Mouse (Mus musculus) heart, embryonic 11.5 days (tissue): ENCODE data around the gene Slc25a28. TPM values are rescaled to one million over a fixed set of nuclear protein-coding genes. Genes with fewer than 3 reads are reported as not detected.

Experiments used
- ATAC-seq: fragments of 200-750 bp; cut with Nextera tagmentation; replicated peaks from 2 replicates; pipeline ENCODE4 v1.8.0; 2017; ENCODE audit warnings: moderate library complexity; ENCODE audit not compliant: insufficient number of reproducible peaks, low FRiP score, low TSS enrichment
- H3K27ac ChIP-seq: fragments of 300-500 bp; sonication (generic); 2 replicates; pipeline ENCODE4 v1.5.1; 2014; ENCODE audit warnings: mild to moderate bottlenecking, low read depth, low read length
- H3K27me3 ChIP-seq: fragments of 300-500 bp; sonication (generic); 2 replicates; pipeline ENCODE4 v1.6.1; 2014; ENCODE audit warnings: mild to moderate bottlenecking, low read length, mixed read lengths; ENCODE audit not compliant: control insufficient read depth, insufficient read depth
- H3K36me3 ChIP-seq: fragments of 300-500 bp; sonication (generic); 2 replicates; pipeline ENCODE4 v1.6.1; 2014; ENCODE audit warnings: mild to moderate bottlenecking, low read length, moderate library complexity, mixed read lengths; ENCODE audit not compliant: control insufficient read depth, insufficient read depth
- H3K4me1 ChIP-seq: fragments of 300-500 bp; sonication (generic); 2 replicates; pipeline ENCODE4 v1.6.1; 2014; ENCODE audit warnings: low read length; ENCODE audit not compliant: control insufficient read depth, insufficient read depth
- H3K4me2 ChIP-seq: fragments of 300-500 bp; sonication (generic); 2 replicates; pipeline ENCODE4 v1.6.1; 2014; ENCODE audit warnings: mild to moderate bottlenecking, moderate library complexity
- H3K4me3 ChIP-seq: fragments of 300-500 bp; sonication (generic); 2 replicates; pipeline ENCODE4 v1.5.1; 2014; ENCODE audit warnings: low read depth, low read length
- H3K9ac ChIP-seq: fragments of 300-500 bp; sonication (generic); 2 replicates; pipeline ENCODE4 v1.6.1; 2014; ENCODE audit warnings: mild to moderate bottlenecking, low read depth, low read length, moderate library complexity
- H3K9me3 ChIP-seq: fragments of 300-500 bp; sonication (generic); replicated peaks from 2 replicates; pipeline ENCODE4 v1.6.1; 2016; ENCODE audit warnings: low read length; ENCODE audit not compliant: control insufficient read depth
- WGBS: fragments of 180-500 bp; shearing (Covaris S2); extraction: QIAGEN DNeasy Blood & Tissue Kit; methylation state at CpG from one replicate; pipeline ENCODE4 v1.1.7; 2014; ENCODE audit not compliant: insufficient replicate concordance; 5-methylcytosine and 5-hydroxymethylcytosine counted together
- polyA plus RNA-seq: library from polyadenylated mRNA; unstranded; fragments of >200 nt; fragmentation: Nextera tagmentation; extraction: Ambion mirVana; gene quantifications from 2 replicates; pipeline ENCODE4 v1.2.1, GENCODE M21; 2014

Slc25a28 gene
- polyA plus RNA-seq, 1 experiment from 2014 or later, result 9.5 TPM

DNA sequence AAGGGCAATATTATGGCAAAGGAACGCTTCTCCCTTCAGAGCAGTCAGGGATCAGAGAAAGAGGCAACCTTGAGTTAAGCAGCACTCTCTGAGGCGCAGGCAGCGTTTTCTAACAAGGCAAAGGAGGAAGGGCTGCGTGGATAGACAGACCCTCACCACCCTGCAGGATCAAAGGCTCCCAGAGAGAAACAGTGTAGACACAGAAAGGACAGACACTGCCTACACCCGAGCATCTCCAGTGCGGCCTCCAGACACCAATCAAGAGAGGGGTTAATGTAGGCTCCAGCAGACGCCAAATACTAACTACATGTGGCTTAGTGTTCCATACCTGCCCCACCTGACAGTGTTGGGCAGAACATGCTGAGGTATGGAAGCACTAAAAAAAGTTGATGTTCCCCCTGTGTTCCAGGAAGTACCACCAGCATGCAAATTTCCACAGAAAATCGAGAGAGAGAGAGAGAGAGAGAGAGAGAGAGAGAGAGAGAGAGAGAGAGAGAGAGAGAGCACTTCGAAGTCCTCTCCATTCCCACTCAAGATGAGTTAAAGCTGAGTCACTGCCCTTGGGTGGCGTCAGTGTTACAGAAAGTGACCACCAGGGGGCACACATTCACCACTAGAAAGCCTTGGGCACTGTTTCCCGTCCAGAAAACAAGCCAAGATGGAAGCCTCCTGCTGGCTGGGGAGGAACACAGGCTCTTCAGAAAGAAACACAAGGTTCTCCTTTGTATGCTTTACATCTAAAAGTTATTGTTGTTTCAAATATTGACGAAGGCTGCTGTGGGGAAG lies 44.0 kb downstream of the Slc25a28 start:
- no peak for ATAC-seq

DNA sequence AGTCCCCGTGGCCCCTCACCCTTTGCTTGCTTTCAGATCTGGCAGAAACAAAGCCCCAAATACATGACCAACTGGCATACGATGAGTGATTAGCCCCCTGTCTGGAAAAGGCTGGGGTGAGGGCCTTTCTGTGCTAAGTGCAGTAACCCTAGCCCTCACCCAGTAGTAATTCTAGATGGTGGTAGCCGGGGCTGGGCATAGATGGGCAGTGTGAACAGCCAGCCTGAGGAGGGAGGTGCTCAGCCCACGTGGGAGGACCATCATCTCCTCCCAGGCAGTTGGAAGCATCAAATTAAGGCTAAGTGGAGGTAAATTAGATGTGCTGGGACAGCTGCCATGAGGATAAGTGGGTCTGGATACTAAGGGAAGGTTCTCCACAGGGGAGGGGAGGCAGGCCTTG lies 45.6 kb downstream of the Slc25a28 start:
- Histone ChIP-seq H3K27me3 (peaks cover 21% of the 10 kb centered on the region), H3K9me3 (no peaks in the 10 kb centered on the region), H3K4me2 (no peak overlapping the region), H3K36me3 (no peaks in the 10 kb centered on the region), H3K27ac (no peak overlapping the region), H3K4me3 (no peak overlapping the region), H3K4me1 (no peaks in the 10 kb centered on the region), H3K9ac (no peak overlapping the region)
- WGBS, result 43% methylated on average over 4 of the region's 4 CpGs
- ATAC-seq, result no peak

More for the DNA sequence above, 44.0 kb downstream of the Slc25a28 start:
- no peak overlapping the region for H3K4me3 ChIP-seq
- no peaks in the 10 kb centered on the region for H3K9me3 ChIP-seq
- H3K27me3 ChIP-seq, result peaks cover 15% of the 10 kb centered on the region
- no peaks in the 10 kb centered on the region for H3K36me3 ChIP-seq
- no peak overlapping the region for H3K27ac ChIP-seq
- H3K9ac ChIP-seq, result no peak overlapping the region
- H3K4me1 ChIP-seq, result no peaks in the 10 kb centered on the region
- 27% methylated on average over 12 of the region's 12 CpGs for WGBS
- no peak overlapping the region for H3K4me2 ChIP-seq

DNA sequence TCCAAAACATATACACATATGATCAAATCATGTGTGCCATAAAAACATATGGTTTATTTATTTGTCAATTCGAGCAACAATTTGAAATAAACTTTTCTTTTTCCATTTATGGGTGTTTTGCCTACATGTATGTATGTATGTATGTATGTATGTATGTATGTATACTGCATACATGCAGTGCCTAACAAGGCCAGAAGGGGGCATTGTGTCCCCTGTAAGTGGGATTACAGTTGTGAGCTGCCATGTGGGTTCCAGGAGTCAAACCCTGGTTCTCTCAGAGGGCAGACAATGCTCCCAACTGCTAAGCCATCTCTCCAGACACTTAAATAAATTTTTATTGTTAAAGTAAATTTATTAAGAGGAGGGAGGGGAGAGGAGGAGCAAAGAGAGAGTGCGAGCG lies 47.3 kb downstream of the Slc25a28 start:
- WGBS, result 86% methylated on average over 3 of the region's 3 CpGs
- peaks cover 36% of the 10 kb centered on the region for H3K27me3 ChIP-seq
- no peaks in the 10 kb centered on the region for H3K9me3 ChIP-seq
- no peak overlapping the region for H3K27ac ChIP-seq
- H3K36me3 ChIP-seq, result no peaks in the 10 kb centered on the region
- no peak for ATAC-seq
- H3K4me2 ChIP-seq, result no peak overlapping the region
- no peak overlapping the region for H3K9ac ChIP-seq
- no peaks in the 10 kb centered on the region for H3K4me1 ChIP-seq
- H3K4me3 ChIP-seq, result no peak overlapping the region

DNA sequence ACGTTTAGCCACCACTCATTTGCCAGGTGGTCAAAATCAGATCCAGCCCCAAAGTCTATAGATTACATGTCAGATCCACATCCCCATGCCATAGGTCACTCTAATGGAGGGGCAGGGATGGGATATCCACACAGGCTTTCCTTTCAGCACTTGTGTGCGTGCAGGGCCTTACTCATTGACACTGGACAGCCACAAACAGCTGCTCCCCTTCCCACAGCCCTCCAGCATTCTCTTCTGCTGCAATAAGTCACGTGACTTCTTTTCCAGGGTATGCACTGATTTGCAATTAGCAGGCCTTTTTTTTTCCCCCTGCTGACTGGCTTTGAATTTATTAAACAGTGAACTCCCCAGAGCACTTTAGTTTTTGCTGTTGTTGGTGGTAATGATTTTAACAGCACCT lies 48.5 kb downstream of the Slc25a28 start:
- Histone ChIP-seq H3K9ac (no peak overlapping the region), H3K9me3 (no peaks in the 10 kb centered on the region), H3K4me2 (no peak overlapping the region), H3K36me3 (no peaks in the 10 kb centered on the region), H3K27me3 (peaks cover 48% of the 10 kb centered on the region), H3K4me1 (no peaks in the 10 kb centered on the region), H3K4me3 (no peak overlapping the region), H3K27ac (no peak overlapping the region)
- no peak for ATAC-seq
- WGBS, result 39% methylated on average over 3 of the region's 3 CpGs

DNA sequence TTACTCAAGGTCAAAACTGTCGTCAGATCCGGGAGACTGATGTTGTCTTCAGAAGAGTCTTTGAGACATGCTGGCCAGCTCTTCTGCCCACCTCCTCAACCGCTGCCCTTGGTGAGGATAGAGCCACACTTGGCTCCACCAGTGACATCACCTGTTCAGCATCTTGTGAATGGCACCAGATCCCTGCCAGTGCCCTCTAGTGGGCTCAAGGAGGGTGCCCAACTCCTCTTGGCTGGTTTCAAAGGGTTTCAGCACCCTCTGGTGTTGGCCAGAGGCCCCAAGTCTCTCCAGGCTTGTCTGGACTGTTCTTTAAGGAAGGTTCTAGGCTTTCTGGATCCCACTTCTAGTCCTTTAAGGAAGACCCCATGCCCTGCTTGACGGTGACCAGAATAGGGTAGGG lies 50.8 kb downstream of the Slc25a28 start:
- H3K27ac ChIP-seq, result no peak overlapping the region
- H3K9ac ChIP-seq, result no peak overlapping the region
- ATAC-seq, result no peak
- H3K27me3 ChIP-seq, result peaks cover 63% of the 10 kb centered on the region
- H3K4me2 ChIP-seq, result no peak overlapping the region
- H3K36me3 ChIP-seq, result no peaks in the 10 kb centered on the region
- 34% methylated on average over 4 of the region's 4 CpGs for WGBS
- H3K9me3 ChIP-seq, result no peaks in the 10 kb centered on the region
- H3K4me1 ChIP-seq, result no peaks in the 10 kb centered on the region
- no peak overlapping the region for H3K4me3 ChIP-seq

DNA sequence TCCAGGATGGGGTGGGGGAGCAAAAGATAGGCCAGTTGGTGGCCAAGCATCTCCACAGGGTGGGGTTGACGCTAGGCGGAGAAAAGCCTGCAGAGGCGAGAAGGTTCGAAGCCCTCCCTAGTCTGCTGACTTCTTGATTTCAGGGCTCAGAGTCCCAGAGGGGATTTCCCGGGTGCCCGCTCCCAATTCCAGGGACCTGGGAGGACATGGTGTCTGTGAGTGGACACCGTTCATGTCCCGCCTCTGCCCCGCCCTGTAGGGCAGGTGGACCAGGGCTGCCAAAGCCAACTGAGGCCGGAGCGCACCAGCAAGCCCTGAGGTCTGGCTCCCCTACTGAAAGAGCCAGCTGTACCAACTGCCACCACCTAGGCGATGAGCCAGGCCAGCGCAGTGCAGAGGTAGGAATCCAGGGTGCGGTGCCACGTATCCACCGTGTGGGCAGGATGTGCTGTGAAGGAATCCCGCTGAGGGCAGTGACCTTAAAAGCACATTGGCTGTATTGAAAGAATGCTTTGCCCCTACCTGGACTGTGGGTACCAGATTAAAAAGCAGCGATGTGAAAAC lies 54.7 kb downstream of the Slc25a28 start:
- H3K4me1 ChIP-seq, result peaks cover 7% of the 10 kb centered on the region
- 4% methylated on average over 18 of the region's 18 CpGs for WGBS
- no peak overlapping the region for H3K9ac ChIP-seq
- no peaks in the 10 kb centered on the region for H3K36me3 ChIP-seq
- H3K9me3 ChIP-seq, result no peaks in the 10 kb centered on the region
- peaks cover 95% of the 10 kb centered on the region for H3K27me3 ChIP-seq
- no peak overlapping the region for H3K4me2 ChIP-seq
- ATAC-seq, result no peak
- no peak overlapping the region for H3K27ac ChIP-seq
- H3K4me3 ChIP-seq, result no peak overlapping the region

DNA sequence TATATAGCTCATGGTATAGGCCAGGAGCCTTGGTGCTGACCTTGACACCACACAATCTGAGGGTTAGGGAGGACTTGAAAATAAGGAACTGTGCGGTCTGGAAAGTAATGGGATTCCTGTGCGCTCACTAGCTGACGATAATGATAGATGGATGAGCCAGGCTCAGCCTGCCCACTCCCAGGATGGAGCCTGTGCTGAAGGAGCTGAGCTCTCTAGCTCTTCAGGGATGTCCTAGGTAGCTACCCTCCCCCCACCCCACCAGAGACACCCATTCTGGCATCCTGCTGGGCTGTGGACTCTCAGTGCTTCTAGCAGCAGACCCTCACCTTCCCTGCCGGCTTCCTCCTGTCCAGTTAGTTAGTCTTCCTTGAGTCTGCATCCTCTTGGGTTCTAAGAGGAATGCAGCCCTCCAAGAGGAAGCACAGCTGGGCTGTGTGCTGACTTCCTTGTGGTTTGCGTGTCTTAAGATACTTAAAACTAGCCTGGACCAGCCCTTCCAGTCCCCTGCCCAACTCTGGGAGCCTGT lies 56.1 kb downstream of the Slc25a28 start:
- Histone ChIP-seq H3K4me2 (no peak overlapping the region), H3K27ac (no peak overlapping the region), H3K4me3 (no peak overlapping the region), H3K4me1 (peaks cover 15% of the 10 kb centered on the region), H3K9ac (no peak overlapping the region), H3K9me3 (no peaks in the 10 kb centered on the region), H3K27me3 (peaks cover 97% of the 10 kb centered on the region), H3K36me3 (no peaks in the 10 kb centered on the region)
- no peak for ATAC-seq
- 3% methylated on average over 5 of the region's 5 CpGs for WGBS

DNA sequence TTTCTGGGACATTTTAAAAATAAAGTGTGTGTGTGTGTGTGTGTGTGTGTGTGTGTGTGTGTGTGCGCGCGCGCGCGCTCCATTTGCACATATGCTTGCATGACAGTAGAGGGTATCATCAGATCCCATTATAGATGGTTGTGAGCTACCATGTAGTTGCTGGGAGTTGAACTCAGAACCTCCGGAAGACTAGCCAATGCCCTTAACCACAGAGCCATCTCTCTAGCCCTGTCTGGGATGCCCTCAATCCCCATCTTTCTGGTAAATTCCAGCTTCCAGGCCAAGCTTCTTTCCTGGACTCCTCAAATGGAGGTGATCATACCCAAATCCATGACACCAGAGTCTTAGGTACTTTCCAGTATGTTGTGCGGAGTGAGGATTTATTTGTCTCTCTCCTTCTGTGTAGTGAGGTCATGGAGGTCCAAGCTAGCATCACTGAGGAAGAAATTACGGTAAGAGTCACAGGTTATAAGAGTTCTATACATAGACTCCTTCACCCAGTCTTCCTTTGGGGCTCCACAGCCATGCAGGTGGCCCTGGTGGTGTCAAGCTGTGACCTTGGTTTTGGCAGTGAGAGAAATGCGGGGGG lies 56.8 kb downstream of the Slc25a28 start:
- Histone ChIP-seq H3K9ac (no peak overlapping the region), H3K4me2 (no peak overlapping the region), H3K27me3 (peaks cover 96% of the 10 kb centered on the region), H3K9me3 (no peaks in the 10 kb centered on the region), H3K4me3 (no peak overlapping the region), H3K27ac (no peak overlapping the region), H3K36me3 (no peaks in the 10 kb centered on the region), H3K4me1 (peaks cover 15% of the 10 kb centered on the region)
- ATAC-seq, result no peak
- WGBS, result 40% methylated on average over 10 of the region's 10 CpGs
